Mouse (Mus musculus) kidney, adult 2 months (tissue): ENCODE measurements around the gene Scrn1.

Source experiments
- CTCF ChIP-seq: fragments of 200-500 bp; conservative IDR thresholded peaks from 2 replicates; pipeline ENCODE4 v1.5.1; 2011; ENCODE audit warnings: low read depth, mild to moderate bottlenecking, control low read depth, low read length, moderate library complexity, mixed read lengths; ENCODE audit not compliant: insufficient read depth, insufficient read length
- POLR2A ChIP-seq: fragments of 200-500 bp; IDR thresholded peaks from one replicate; pipeline ENCODE4 v1.6.1; 2011; ENCODE audit warnings: low read depth, low read length, control low read depth

DNA sequence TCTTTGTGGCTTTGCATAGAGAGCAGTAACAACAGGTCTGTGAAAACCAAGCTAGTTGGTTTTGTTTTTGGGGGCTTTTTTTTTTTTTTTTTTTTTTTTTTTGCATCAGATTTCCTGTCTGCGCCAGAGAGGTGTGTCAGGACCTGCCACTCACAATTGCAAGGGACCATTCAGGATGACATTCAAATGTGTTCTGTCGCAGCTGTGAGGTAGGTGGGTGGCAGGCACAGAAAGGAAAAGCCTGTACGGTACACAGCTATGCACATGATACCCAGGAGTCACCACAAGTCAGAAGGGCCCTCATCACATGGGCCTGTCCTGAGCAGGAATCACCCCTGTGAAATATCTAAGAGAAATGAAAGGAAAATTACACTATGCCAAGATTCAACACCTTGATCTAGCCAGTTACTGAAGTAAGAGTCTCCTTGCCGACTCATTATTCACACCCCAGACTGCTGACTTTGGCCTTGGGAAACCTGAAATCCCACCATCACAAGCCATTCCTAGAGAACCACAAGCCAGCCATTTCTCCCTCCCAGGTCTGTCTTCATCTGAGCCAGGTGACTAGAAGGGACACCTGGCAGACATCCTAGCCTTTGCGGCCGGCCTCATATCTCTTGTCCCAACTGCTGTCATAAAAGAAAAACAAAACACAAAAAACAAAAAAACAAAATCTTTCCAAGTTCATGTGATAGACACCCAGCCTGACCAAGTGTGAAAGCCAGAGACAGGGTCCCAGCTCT, 105.9 kb downstream of the Scrn1 start:
- no peak for TF ChIP-seq CTCF
- TF ChIP-seq POLR2A: no peak
